Mouse (Mus musculus): ENCODE measurements around the gene Chst3. TPM values are rescaled to one million over a fixed set of nuclear protein-coding genes. Genes with fewer than 3 reads are reported as not detected.
"Not testable (repeated sequence)": the region's sequence is repeated elsewhere in the genome, so short reads cannot be mapped to it uniquely, and the experiment has no call there.

Chst3 gene
- polyA plus RNA-seq, 1 experiment from 2014 or later = 1.3 TPM

GRCm38 (mm10) chr10:60164869-60165268, 54.2 kb downstream of the Chst3 start:
- Histone ChIP-seq H3K4me1 (replicated peaks; ENCODE audit: control insufficient read depth, insufficient read depth, low read length) (no peaks in the 10 kb centered on the region), H3K27ac (ENCODE audit: low read depth) (no peak overlapping the region), H3K9ac (ENCODE audit: low read length) (no peak overlapping the region), H3K4me3 (ENCODE audit: low read depth, low read length) (no peak overlapping the region), H3K4me2 (ENCODE audit: low read length) (no peak overlapping the region), H3K9me3 (ENCODE audit: control insufficient read depth, low read length) (no peaks in the 10 kb centered on the region), H3K27me3 (replicated peaks; ENCODE audit: control insufficient read depth, insufficient read depth, low read length) (no peaks in the 10 kb centered on the region), H3K36me3 (ENCODE audit: control insufficient read depth, insufficient read depth, low read length) (no peaks in the 10 kb centered on the region)
- ATAC-seq (replicated peaks; ENCODE audit: low FRiP score, low TSS enrichment, low read depth) = no peak
- WGBS = 81% methylated on average over 1 of the region's 1 CpGs
- DNase-seq (ENCODE audit: low spot score) = no peak

- H3K9me3 ChIP-seq (ENCODE audit: control insufficient read depth, low read length) = no peaks in the 10 kb centered on the region
- H3K4me3 ChIP-seq (ENCODE audit: low read depth, low read length) = no peak overlapping the region
- H3K27me3 ChIP-seq (replicated peaks; ENCODE audit: control insufficient read depth, insufficient read depth, low read length) = no peaks in the 10 kb centered on the region
- DNase-seq (ENCODE audit: low spot score) (no peak), ATAC-seq (replicated peaks; ENCODE audit: low FRiP score, low TSS enrichment, low read depth) (no peak)
- no peak overlapping the region for H3K4me2 ChIP-seq (ENCODE audit: low read length)
- no peaks in the 10 kb centered on the region for H3K4me1 ChIP-seq (replicated peaks; ENCODE audit: control insufficient read depth, insufficient read depth, low read length)
- no peak overlapping the region for H3K27ac ChIP-seq (ENCODE audit: low read depth)
- 94% methylated on average over 6 of the region's 6 CpGs for WGBS
- H3K36me3 ChIP-seq (ENCODE audit: control insufficient read depth, insufficient read depth, low read length) = no peaks in the 10 kb centered on the region
- no peak overlapping the region for H3K9ac ChIP-seq (ENCODE audit: low read length)
Measured at GRCm38 (mm10) chr10:60162973-60163255, 56.1 kb downstream of the Chst3 start.

GRCm38 (mm10) chr10:60162184-60162972, 56.7 kb downstream of the Chst3 start:
- H3K4me1 ChIP-seq (replicated peaks; ENCODE audit: control insufficient read depth, insufficient read depth, low read length); H3K9ac ChIP-seq (ENCODE audit: low read length); H3K27ac ChIP-seq (ENCODE audit: low read depth); H3K4me2 ChIP-seq (ENCODE audit: low read length); ATAC-seq (replicated peaks; ENCODE audit: low FRiP score, low TSS enrichment, low read depth); H3K27me3 ChIP-seq (replicated peaks; ENCODE audit: control insufficient read depth, insufficient read depth, low read length); H3K4me3 ChIP-seq (ENCODE audit: low read depth, low read length); DNase-seq (ENCODE audit: low spot score); H3K36me3 ChIP-seq (ENCODE audit: control insufficient read depth, insufficient read depth, low read length); H3K9me3 ChIP-seq (ENCODE audit: control insufficient read depth, low read length): not testable (repeated sequence)
- WGBS = 78% methylated on average over 8 of the region's 8 CpGs

- WGBS = 55% methylated on average over 3 of the region's 3 CpGs
- not testable (repeated sequence) for DNase-seq (ENCODE audit: low spot score); H3K9me3 ChIP-seq (ENCODE audit: control insufficient read depth, low read length); ATAC-seq (replicated peaks; ENCODE audit: low FRiP score, low TSS enrichment, low read depth); H3K4me1 ChIP-seq (replicated peaks; ENCODE audit: control insufficient read depth, insufficient read depth, low read length); H3K27ac ChIP-seq (ENCODE audit: low read depth); H3K27me3 ChIP-seq (replicated peaks; ENCODE audit: control insufficient read depth, insufficient read depth, low read length); H3K9ac ChIP-seq (ENCODE audit: low read length); H3K4me3 ChIP-seq (ENCODE audit: low read depth, low read length); H3K4me2 ChIP-seq (ENCODE audit: low read length); H3K36me3 ChIP-seq (ENCODE audit: control insufficient read depth, insufficient read depth, low read length)
Measured at GRCm38 (mm10) chr10:60161397-60161796, 57.7 kb downstream of the Chst3 start.

- Histone ChIP-seq H3K4me3 (ENCODE audit: low read depth, low read length) (no peak overlapping the region), H3K27ac (ENCODE audit: low read depth) (no peak overlapping the region), H3K4me1 (replicated peaks; ENCODE audit: control insufficient read depth, insufficient read depth, low read length) (no peaks in the 10 kb centered on the region), H3K36me3 (ENCODE audit: control insufficient read depth, insufficient read depth, low read length) (no peaks in the 10 kb centered on the region), H3K27me3 (replicated peaks; ENCODE audit: control insufficient read depth, insufficient read depth, low read length) (no peaks in the 10 kb centered on the region), H3K9ac (ENCODE audit: low read length) (no peak overlapping the region), H3K9me3 (ENCODE audit: control insufficient read depth, low read length) (no peaks in the 10 kb centered on the region), H3K4me2 (ENCODE audit: low read length) (no peak overlapping the region)
- DNase-seq (ENCODE audit: low spot score) (no peak), ATAC-seq (replicated peaks; ENCODE audit: low FRiP score, low TSS enrichment, low read depth) (no peak)
- WGBS = 83% methylated on average over 3 of the region's 3 CpGs
Measured at GRCm38 (mm10) chr10:60158144-60158543, 60.9 kb downstream of the Chst3 start.

- Histone ChIP-seq H3K4me1 (replicated peaks; ENCODE audit: control insufficient read depth, insufficient read depth, low read length) (no peaks in the 10 kb centered on the region), H3K27me3 (replicated peaks; ENCODE audit: control insufficient read depth, insufficient read depth, low read length) (no peaks in the 10 kb centered on the region), H3K36me3 (ENCODE audit: control insufficient read depth, insufficient read depth, low read length) (no peaks in the 10 kb centered on the region), H3K9ac (ENCODE audit: low read length) (no peak overlapping the region), H3K9me3 (ENCODE audit: control insufficient read depth, low read length) (no peaks in the 10 kb centered on the region), H3K4me2 (ENCODE audit: low read length) (no peak overlapping the region), H3K4me3 (ENCODE audit: low read depth, low read length) (no peak overlapping the region), H3K27ac (ENCODE audit: low read depth) (no peak overlapping the region)
- no peak for DNase-seq (ENCODE audit: low spot score)
- ATAC-seq (replicated peaks; ENCODE audit: low FRiP score, low TSS enrichment, low read depth) = no peak
Measured at GRCm38 (mm10) chr10:60156016-60156415, 63.0 kb downstream of the Chst3 start.

- H3K4me1 ChIP-seq (replicated peaks; ENCODE audit: control insufficient read depth, insufficient read depth, low read length) = no peaks in the 10 kb centered on the region
- no peaks in the 10 kb centered on the region for H3K27me3 ChIP-seq (replicated peaks; ENCODE audit: control insufficient read depth, insufficient read depth, low read length)
- no peak for ATAC-seq (replicated peaks; ENCODE audit: low FRiP score, low TSS enrichment, low read depth)
- no peak overlapping the region for H3K4me3 ChIP-seq (ENCODE audit: low read depth, low read length)
- no peak for DNase-seq (ENCODE audit: low spot score)
- H3K4me2 ChIP-seq (ENCODE audit: low read length) = no peak overlapping the region
- H3K27ac ChIP-seq (ENCODE audit: low read depth) = no peak overlapping the region
- H3K9ac ChIP-seq (ENCODE audit: low read length) = no peak overlapping the region
- H3K9me3 ChIP-seq (ENCODE audit: control insufficient read depth, low read length) = no peaks in the 10 kb centered on the region
- H3K36me3 ChIP-seq (ENCODE audit: control insufficient read depth, insufficient read depth, low read length) = no peaks in the 10 kb centered on the region
- 63% methylated on average over 6 of the region's 6 CpGs for WGBS
Measured at GRCm38 (mm10) chr10:60151107-60151663, 67.9 kb downstream of the Chst3 start.

- no peak overlapping the region for H3K27ac ChIP-seq (ENCODE audit: low read depth)
- DNase-seq (ENCODE audit: low spot score) (peak; percentile 95), ATAC-seq (replicated peaks; ENCODE audit: low FRiP score, low TSS enrichment, low read depth) (peak; percentile 64; the same call in 1 of the 2 replicates)
- no peaks in the 10 kb centered on the region for H3K36me3 ChIP-seq (ENCODE audit: control insufficient read depth, insufficient read depth, low read length)
- no peak overlapping the region for H3K4me2 ChIP-seq (ENCODE audit: low read length)
- 4% methylated on average over 5 of the region's 5 CpGs for WGBS
- H3K9me3 ChIP-seq (ENCODE audit: control insufficient read depth, low read length) = no peaks in the 10 kb centered on the region
- H3K27me3 ChIP-seq (replicated peaks; ENCODE audit: control insufficient read depth, insufficient read depth, low read length) = no peaks in the 10 kb centered on the region
- H3K4me3 ChIP-seq (ENCODE audit: low read depth, low read length) = no peak overlapping the region
- H3K4me1 ChIP-seq (replicated peaks; ENCODE audit: control insufficient read depth, insufficient read depth, low read length) = no peaks in the 10 kb centered on the region
- H3K9ac ChIP-seq (ENCODE audit: low read length) = no peak overlapping the region
Measured at GRCm38 (mm10) chr10:60148087-60148486, 71.0 kb downstream of the Chst3 start.

- H3K9ac ChIP-seq (ENCODE audit: low read length); H3K9me3 ChIP-seq (ENCODE audit: control insufficient read depth, low read length); H3K27me3 ChIP-seq (replicated peaks; ENCODE audit: control insufficient read depth, insufficient read depth, low read length); H3K36me3 ChIP-seq (ENCODE audit: control insufficient read depth, insufficient read depth, low read length); H3K4me1 ChIP-seq (replicated peaks; ENCODE audit: control insufficient read depth, insufficient read depth, low read length); H3K4me2 ChIP-seq (ENCODE audit: low read length); H3K4me3 ChIP-seq (ENCODE audit: low read depth, low read length); DNase-seq (ENCODE audit: low spot score); H3K27ac ChIP-seq (ENCODE audit: low read depth): not testable (repeated sequence)
- 64% methylated on average over 10 of the region's 10 CpGs for WGBS
- ATAC-seq (replicated peaks; ENCODE audit: low FRiP score, low TSS enrichment, low read depth) = 0 out of 2 replicates have a peak, but pooled peaks have one; percentile 30
Measured at GRCm38 (mm10) chr10:60147510-60148047, 71.5 kb downstream of the Chst3 start.

Measured in intestine, embryonic 14.5 days (tissue).